Mouse (Mus musculus): ENCODE data around the gene Pom121l2. TPM values are rescaled to one million over a fixed set of nuclear protein-coding genes. Genes with fewer than 3 reads are reported as not detected.
A peak's percentile ranks its signal among the peaks of the same experiment; 100 is the strongest.

The Pom121l2 gene
- polyA plus RNA-seq, 1 experiment = not detected

- no peaks in the 10 kb centered on the region for H3K4me1 ChIP-seq (ENCODE audit: control insufficient read depth, insufficient read depth, low read length)
- TF ChIP-seq CTCF (IDR thresholded peaks at IDR 0.05; ENCODE audit: insufficient read depth, low read length) (no peak), POLR2A (IDR thresholded peaks at IDR 0.05; ENCODE audit: borderline replicate concordance, extremely low read depth, low read depth, low read length) (no peak)
- H3K4me3 ChIP-seq (replicated peaks; ENCODE audit: extremely low read depth, low read depth, low read length) = no peak overlapping the region
- DNase-seq = no peak
- WGBS = 85% methylated on average over 2 of the region's 2 CpGs
Measured at GRCm38 (mm10) chr13:21984486-21984885, 3.5 kb downstream of the Pom121l2 start.

GRCm38 (mm10) chr13:21992550-21992949, 11.6 kb downstream of the Pom121l2 start:
- 87% methylated on average over 5 of the region's 5 CpGs for WGBS
- no peak overlapping the region for H3K4me3 ChIP-seq (replicated peaks; ENCODE audit: extremely low read depth, low read depth, low read length)
- no peak for TF ChIP-seq POLR2A (IDR thresholded peaks at IDR 0.05; ENCODE audit: borderline replicate concordance, extremely low read depth, low read depth, low read length)
- no peak for TF ChIP-seq CTCF (IDR thresholded peaks at IDR 0.05; ENCODE audit: insufficient read depth, low read length)
- H3K4me1 ChIP-seq (ENCODE audit: control insufficient read depth, insufficient read depth, low read length) = peaks cover 6% of the 10 kb centered on the region; the same call in 1 of the 2 replicates
- DNase-seq = no peak

- Histone ChIP-seq H3K4me3 (replicated peaks; ENCODE audit: extremely low read depth, low read depth, low read length) (no peak overlapping the region), H3K4me1 (ENCODE audit: control insufficient read depth, insufficient read depth, low read length) (peaks cover 6% of the 10 kb centered on the region; the same call in 1 of the 2 replicates)
- TF ChIP-seq POLR2A (IDR thresholded peaks at IDR 0.05; ENCODE audit: borderline replicate concordance, extremely low read depth, low read depth, low read length) = no peak
- TF ChIP-seq CTCF (IDR thresholded peaks at IDR 0.05; ENCODE audit: insufficient read depth, low read length) = no peak
- DNase-seq = no peak
- 14% methylated on average over 22 of the region's 22 CpGs for WGBS
Measured at GRCm38 (mm10) chr13:21993957-21994738, 13.2 kb downstream of the Pom121l2 start.

- H3K4me3 ChIP-seq (replicated peaks; ENCODE audit: extremely low read depth, low read depth, low read length) = no peak overlapping the region
- WGBS = 10% methylated on average over 8 of the region's 8 CpGs
- DNase-seq = no peak
Measured at GRCm38 (mm10) chr13:21994896-21995295, 13.9 kb downstream of the Pom121l2 start.

GRCm38 (mm10) chr13:21995331-21995914, 14.4 kb downstream of the Pom121l2 start:
- no peak for DNase-seq
- peaks cover 6% of the 10 kb centered on the region; the same call in 1 of the 2 replicates for H3K4me1 ChIP-seq (ENCODE audit: control insufficient read depth, insufficient read depth, low read length)
- 2% methylated on average over 21 of the region's 21 CpGs for WGBS
- no peak for TF ChIP-seq POLR2A (IDR thresholded peaks at IDR 0.05; ENCODE audit: borderline replicate concordance, extremely low read depth, low read depth, low read length)
- TF ChIP-seq CTCF (IDR thresholded peaks at IDR 0.05; ENCODE audit: insufficient read depth, low read length) = no peak
- H3K4me3 ChIP-seq (replicated peaks; ENCODE audit: extremely low read depth, low read depth, low read length) = peak overlapping the region; percentile 27

More at GRCm38 (mm10) chr13:21994896-21995295, 13.9 kb downstream of the Pom121l2 start:
- TF ChIP-seq CTCF (IDR thresholded peaks at IDR 0.05; ENCODE audit: insufficient read depth, low read length) (no peak), POLR2A (IDR thresholded peaks at IDR 0.05; ENCODE audit: borderline replicate concordance, extremely low read depth, low read depth, low read length) (no peak)
- peaks cover 6% of the 10 kb centered on the region; the same call in 1 of the 2 replicates for H3K4me1 ChIP-seq (ENCODE audit: control insufficient read depth, insufficient read depth, low read length)

GRCm38 (mm10) chr13:21996101-21996839, 15.3 kb downstream of the Pom121l2 start:
- no peak for TF ChIP-seq CTCF (IDR thresholded peaks at IDR 0.05; ENCODE audit: insufficient read depth, low read length)
- TF ChIP-seq POLR2A (IDR thresholded peaks at IDR 0.05; ENCODE audit: borderline replicate concordance, extremely low read depth, low read depth, low read length) = no peak
- 12% methylated on average over 12 of the region's 12 CpGs for WGBS
- Histone ChIP-seq H3K4me3 (replicated peaks; ENCODE audit: extremely low read depth, low read depth, low read length) (no peak overlapping the region), H3K4me1 (ENCODE audit: control insufficient read depth, insufficient read depth, low read length) (peaks cover 6% of the 10 kb centered on the region; the same call in 1 of the 2 replicates)
- no peak for DNase-seq

- no peak for DNase-seq
- TF ChIP-seq POLR2A (IDR thresholded peaks at IDR 0.05; ENCODE audit: borderline replicate concordance, extremely low read depth, low read depth, low read length) = no peak
- TF ChIP-seq CTCF (IDR thresholded peaks at IDR 0.05; ENCODE audit: insufficient read depth, low read length) = no peak
- Histone ChIP-seq H3K4me1 (ENCODE audit: control insufficient read depth, insufficient read depth, low read length) (peaks cover 6% of the 10 kb centered on the region; the same call in 1 of the 2 replicates), H3K4me3 (replicated peaks; ENCODE audit: extremely low read depth, low read depth, low read length) (no peak overlapping the region)
- WGBS = 11% methylated on average over 13 of the region's 13 CpGs
Measured at GRCm38 (mm10) chr13:21996840-21997185, 15.8 kb downstream of the Pom121l2 start.

GRCm38 (mm10) chr13:21997201-21997820, 16.3 kb downstream of the Pom121l2 start:
- 13% methylated on average over 21 of the region's 21 CpGs for WGBS
- Histone ChIP-seq H3K4me1 (ENCODE audit: control insufficient read depth, insufficient read depth, low read length) (peaks cover 6% of the 10 kb centered on the region; the same call in 1 of the 2 replicates), H3K4me3 (replicated peaks; ENCODE audit: extremely low read depth, low read depth, low read length) (no peak overlapping the region)
- TF ChIP-seq CTCF (IDR thresholded peaks at IDR 0.05; ENCODE audit: insufficient read depth, low read length) (no peak), POLR2A (IDR thresholded peaks at IDR 0.05; ENCODE audit: borderline replicate concordance, extremely low read depth, low read depth, low read length) (no peak)
- DNase-seq = no peak

GRCm38 (mm10) chr13:21997821-21998220, 16.8 kb downstream of the Pom121l2 start:
- TF ChIP-seq POLR2A (IDR thresholded peaks at IDR 0.05; ENCODE audit: borderline replicate concordance, extremely low read depth, low read depth, low read length) = no peak
- no peak for TF ChIP-seq CTCF (IDR thresholded peaks at IDR 0.05; ENCODE audit: insufficient read depth, low read length)
- no peak for DNase-seq
- Histone ChIP-seq H3K4me3 (replicated peaks; ENCODE audit: extremely low read depth, low read depth, low read length) (no peak overlapping the region), H3K4me1 (ENCODE audit: control insufficient read depth, insufficient read depth, low read length) (peaks cover 6% of the 10 kb centered on the region; the same call in 1 of the 2 replicates)
- WGBS = 12% methylated on average over 4 of the region's 4 CpGs
